Mouse (Mus musculus): ENCODE results near the gene Fbxo36. TPM values are rescaled to one million over a fixed set of nuclear protein-coding genes. Genes with fewer than 3 reads are reported as not detected.

Fbxo36 gene
- polyA plus RNA-seq, 1 experiment from 2014 or later: 9.4 TPM

DNA sequence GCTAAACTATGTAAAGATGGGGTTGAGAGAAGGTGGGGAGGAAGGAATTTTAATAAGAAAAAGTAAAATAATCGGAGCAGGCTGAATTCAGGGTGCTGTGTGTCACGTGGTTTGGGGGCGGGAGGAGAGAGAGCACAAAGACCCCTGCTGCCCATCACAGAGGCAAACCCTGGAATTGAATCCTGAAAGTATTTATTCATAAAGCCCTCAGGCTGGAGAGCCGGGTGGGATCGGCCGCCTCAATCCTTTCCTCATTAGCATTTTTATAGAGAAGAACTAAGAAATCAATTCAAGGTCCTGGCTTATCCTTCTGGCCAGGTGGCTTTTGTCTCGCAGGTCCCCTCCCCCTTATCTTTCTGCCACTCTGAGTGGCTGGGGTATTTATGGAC is 50.4 kb downstream of the Fbxo36 start:
- no peaks in the 10 kb centered on the region for H3K27me3 ChIP-seq (ENCODE audit: insufficient read depth, low read length)
- TF ChIP-seq CTCF (IDR thresholded peaks at IDR 0.05; ENCODE audit: low read depth): no peak
- no peak overlapping the region for H3K27ac ChIP-seq (ENCODE audit: low read depth)
- WGBS: 38% methylated on average over 7 of the region's 7 CpGs
- H3K4me2 ChIP-seq: no peak overlapping the region
- no peak overlapping the region for H3K9ac ChIP-seq
- DNase-seq: no peak
- no peaks in the 10 kb centered on the region for H3K9me3 ChIP-seq (ENCODE audit: low read depth, low read length)
- H3K4me1 ChIP-seq (ENCODE audit: insufficient read depth): no peaks in the 10 kb centered on the region
- H3K36me3 ChIP-seq (ENCODE audit: insufficient read depth): no peaks in the 10 kb centered on the region
- no peak for ATAC-seq (ENCODE audit: insufficient read depth)
- H3K4me3 ChIP-seq (ENCODE audit: low read depth, low read length): no peak overlapping the region

DNA sequence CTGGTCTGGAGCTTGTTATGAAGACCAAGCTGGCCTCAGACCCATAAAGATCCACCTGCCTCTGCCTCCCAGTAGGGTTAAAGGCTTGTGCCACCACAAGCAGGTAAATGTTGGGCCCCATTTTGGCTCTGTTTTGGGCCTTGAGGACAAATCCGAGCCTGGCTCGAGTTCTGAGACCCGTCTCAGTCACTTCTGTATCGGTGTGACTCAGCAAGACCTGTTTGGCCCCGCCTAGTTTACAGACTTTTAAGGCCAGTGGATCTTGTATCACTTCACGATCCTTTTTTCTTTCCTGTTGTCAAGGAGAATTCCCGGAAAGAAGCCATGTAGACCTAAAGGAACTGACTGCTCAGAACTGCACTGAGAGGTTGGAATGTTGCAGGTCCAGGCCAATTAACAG is 50.9 kb downstream of the Fbxo36 start:
- Histone ChIP-seq H3K27ac (ENCODE audit: low read depth) (no peak overlapping the region), H3K9me3 (ENCODE audit: low read depth, low read length) (no peaks in the 10 kb centered on the region), H3K27me3 (ENCODE audit: insufficient read depth, low read length) (no peaks in the 10 kb centered on the region), H3K4me1 (ENCODE audit: insufficient read depth) (no peaks in the 10 kb centered on the region), H3K36me3 (ENCODE audit: insufficient read depth) (no peaks in the 10 kb centered on the region), H3K9ac (no peak overlapping the region), H3K4me3 (ENCODE audit: low read depth, low read length) (no peak overlapping the region), H3K4me2 (no peak overlapping the region)
- no peak for TF ChIP-seq CTCF (IDR thresholded peaks at IDR 0.05; ENCODE audit: low read depth)
- no peak for DNase-seq
- ATAC-seq (ENCODE audit: insufficient read depth): no peak
- 75% methylated on average over 7 of the region's 7 CpGs for WGBS

DNA sequence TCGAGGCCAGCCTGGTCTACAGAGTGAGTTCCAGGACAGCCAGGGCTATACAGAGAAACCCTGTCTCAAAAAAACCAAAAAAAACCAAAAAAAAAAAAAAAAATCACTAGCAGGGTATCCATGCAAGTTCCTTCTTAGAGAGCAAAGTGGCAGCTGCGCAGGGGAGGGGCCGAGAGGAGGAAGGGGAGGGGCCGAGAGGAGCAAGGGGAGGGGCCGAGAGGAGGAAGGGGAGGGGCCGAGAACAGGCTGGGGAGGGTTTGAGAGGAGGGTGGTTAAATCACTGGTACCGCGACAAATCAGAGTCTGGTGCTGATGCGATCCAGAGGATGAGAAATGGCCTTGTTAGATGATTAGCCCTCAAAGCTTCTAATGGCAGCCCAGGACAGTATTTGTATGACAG is 52.1 kb downstream of the Fbxo36 start:
- Histone ChIP-seq H3K27me3 (ENCODE audit: insufficient read depth, low read length) (no peaks in the 10 kb centered on the region), H3K4me1 (ENCODE audit: insufficient read depth) (no peaks in the 10 kb centered on the region), H3K4me3 (ENCODE audit: low read depth, low read length) (no peak overlapping the region), H3K9me3 (ENCODE audit: low read depth, low read length) (no peaks in the 10 kb centered on the region), H3K27ac (ENCODE audit: low read depth) (no peak overlapping the region), H3K36me3 (ENCODE audit: insufficient read depth) (no peaks in the 10 kb centered on the region), H3K9ac (no peak overlapping the region), H3K4me2 (no peak overlapping the region)
- DNase-seq: no peak
- WGBS: 88% methylated on average over 9 of the region's 9 CpGs
- TF ChIP-seq CTCF (IDR thresholded peaks at IDR 0.05; ENCODE audit: low read depth): no peak
- ATAC-seq (ENCODE audit: insufficient read depth): no peak

DNA sequence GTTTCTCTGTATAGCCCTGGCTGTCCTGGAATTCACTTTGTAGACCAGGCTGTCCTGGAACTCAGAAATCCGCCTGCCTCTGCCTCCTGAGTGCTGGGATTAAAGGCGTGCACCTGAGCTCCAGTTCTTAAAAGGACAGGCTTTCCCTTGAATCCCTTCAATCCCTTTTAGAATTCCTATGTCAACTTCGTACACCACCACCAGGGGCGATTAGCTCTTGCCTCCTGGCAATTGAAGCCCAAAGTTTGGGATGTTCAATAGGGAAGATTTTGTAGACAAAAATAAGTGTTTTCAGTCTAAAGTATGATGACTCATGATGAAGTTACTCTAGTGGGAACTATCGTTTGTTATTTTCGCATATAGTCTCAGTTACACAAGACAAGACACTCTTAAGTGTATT is 57.7 kb downstream of the Fbxo36 start:
- DNase-seq: no peak
- WGBS: 84% methylated on average over 6 of the region's 6 CpGs

DNA sequence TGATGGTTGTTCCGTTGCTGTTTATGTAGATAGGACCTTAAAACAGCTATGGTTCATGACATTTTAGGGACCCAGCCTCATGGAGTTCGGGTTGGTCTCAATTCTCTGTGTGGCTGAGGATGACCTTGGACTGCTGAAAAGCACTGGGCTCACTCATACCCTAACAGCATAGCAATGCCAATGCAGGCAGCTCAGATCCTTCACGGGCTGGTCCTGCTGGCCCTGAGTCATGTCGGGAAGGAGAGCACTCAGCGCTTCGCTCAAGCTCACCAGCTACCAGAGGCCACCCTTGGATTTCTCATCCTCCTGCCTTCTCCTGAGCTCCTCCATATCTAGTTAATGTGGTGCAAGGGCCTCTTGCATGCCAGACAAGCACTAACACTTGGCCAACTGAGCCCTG is 59.5 kb downstream of the Fbxo36 start:
- H3K36me3 ChIP-seq (ENCODE audit: insufficient read depth): no peaks in the 10 kb centered on the region
- no peak overlapping the region for H3K9ac ChIP-seq
- H3K9me3 ChIP-seq (ENCODE audit: low read depth, low read length): no peaks in the 10 kb centered on the region
- H3K4me2 ChIP-seq: no peak overlapping the region
- no peak for TF ChIP-seq CTCF (IDR thresholded peaks at IDR 0.05; ENCODE audit: low read depth)
- ATAC-seq (ENCODE audit: insufficient read depth) (no peak), DNase-seq (no peak)
- H3K4me1 ChIP-seq (ENCODE audit: insufficient read depth): no peaks in the 10 kb centered on the region
- no peaks in the 10 kb centered on the region for H3K27me3 ChIP-seq (ENCODE audit: insufficient read depth, low read length)
- WGBS: 90% methylated on average over 6 of the region's 6 CpGs
- no peak overlapping the region for H3K27ac ChIP-seq (ENCODE audit: low read depth)
- H3K4me3 ChIP-seq (ENCODE audit: low read depth, low read length): no peak overlapping the region

More for the DNA sequence above, 57.7 kb downstream of the Fbxo36 start:
- Histone ChIP-seq H3K27ac (ENCODE audit: low read depth) (no peak overlapping the region), H3K36me3 (ENCODE audit: insufficient read depth) (no peaks in the 10 kb centered on the region), H3K9ac (no peak overlapping the region), H3K4me2 (no peak overlapping the region), H3K9me3 (ENCODE audit: low read depth, low read length) (no peaks in the 10 kb centered on the region), H3K4me3 (ENCODE audit: low read depth, low read length) (no peak overlapping the region), H3K27me3 (ENCODE audit: insufficient read depth, low read length) (no peaks in the 10 kb centered on the region), H3K4me1 (ENCODE audit: insufficient read depth) (no peaks in the 10 kb centered on the region)
- ATAC-seq (ENCODE audit: insufficient read depth): no peak
- TF ChIP-seq CTCF (IDR thresholded peaks at IDR 0.05; ENCODE audit: low read depth): no peak

DNA sequence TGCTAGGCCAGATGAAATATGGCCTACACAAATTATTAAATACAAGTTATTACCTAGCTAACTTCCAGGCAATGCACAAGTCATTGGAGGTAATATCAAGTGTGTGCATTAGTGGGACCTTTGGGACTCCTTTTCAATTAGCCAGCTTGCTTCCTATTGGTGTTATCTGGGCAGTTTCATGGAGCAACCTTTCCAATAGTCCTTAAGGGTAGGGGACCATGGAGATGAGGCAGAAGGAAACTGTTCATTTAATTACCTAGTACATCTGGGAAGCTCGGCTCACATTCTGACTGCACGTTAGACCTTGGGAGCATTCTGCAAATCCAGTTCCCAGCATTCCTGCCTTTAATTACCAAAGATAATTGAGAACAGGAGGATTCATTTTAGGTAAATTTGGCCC is 64.8 kb downstream of the Fbxo36 start:
- DNase-seq (no peak), ATAC-seq (ENCODE audit: insufficient read depth) (no peak)
- no peak for TF ChIP-seq CTCF (IDR thresholded peaks at IDR 0.05; ENCODE audit: low read depth)
- Histone ChIP-seq H3K4me1 (ENCODE audit: insufficient read depth) (no peaks in the 10 kb centered on the region), H3K9ac (no peak overlapping the region), H3K36me3 (ENCODE audit: insufficient read depth) (no peaks in the 10 kb centered on the region), H3K4me3 (ENCODE audit: low read depth, low read length) (no peak overlapping the region), H3K4me2 (no peak overlapping the region), H3K27ac (ENCODE audit: low read depth) (no peak overlapping the region), H3K9me3 (ENCODE audit: low read depth, low read length) (no peaks in the 10 kb centered on the region), H3K27me3 (ENCODE audit: insufficient read depth, low read length) (no peaks in the 10 kb centered on the region)
- WGBS: 92% methylated on average over 2 of the region's 2 CpGs

DNA sequence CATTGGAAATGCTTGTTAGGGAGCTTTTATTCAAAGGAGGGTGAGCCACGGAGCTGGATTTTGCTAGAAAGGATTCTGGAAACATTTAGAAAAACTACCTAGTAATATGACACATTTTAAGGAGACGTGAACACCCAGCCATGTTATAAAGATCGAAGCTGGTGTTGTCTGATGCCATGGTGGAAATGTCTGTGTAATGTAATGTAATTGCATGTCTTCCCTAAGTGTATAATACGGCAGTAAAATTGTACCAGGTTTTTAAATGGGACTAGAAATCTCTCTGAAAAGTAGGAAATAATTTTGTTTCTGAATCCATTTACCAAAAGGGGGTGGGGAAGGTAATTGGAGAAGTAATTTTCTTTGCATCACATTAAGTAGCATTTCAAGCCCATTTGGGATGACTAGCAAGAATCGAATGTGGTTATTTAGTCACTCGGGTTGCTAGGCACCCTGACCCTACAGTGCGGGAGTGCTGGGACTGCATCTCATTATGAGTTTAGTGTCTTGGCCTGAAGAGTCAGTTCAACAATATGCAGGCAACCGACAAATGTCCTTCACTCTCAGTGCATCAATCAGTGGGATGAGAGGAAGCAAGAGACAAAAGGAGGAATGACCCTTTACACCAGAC is 70.7 kb downstream of the Fbxo36 start:
- 78% methylated on average over 8 of the region's 8 CpGs for WGBS
- Histone ChIP-seq H3K9me3 (ENCODE audit: low read depth, low read length) (no peaks in the 10 kb centered on the region), H3K36me3 (ENCODE audit: insufficient read depth) (no peaks in the 10 kb centered on the region), H3K27me3 (ENCODE audit: insufficient read depth, low read length) (no peaks in the 10 kb centered on the region), H3K4me2 (no peak overlapping the region), H3K9ac (no peak overlapping the region), H3K4me1 (ENCODE audit: insufficient read depth) (no peaks in the 10 kb centered on the region), H3K27ac (ENCODE audit: low read depth) (no peak overlapping the region), H3K4me3 (ENCODE audit: low read depth, low read length) (no peak overlapping the region)
- DNase-seq (no peak), ATAC-seq (ENCODE audit: insufficient read depth) (no peak)
- no peak for TF ChIP-seq CTCF (IDR thresholded peaks at IDR 0.05; ENCODE audit: low read depth)

DNA sequence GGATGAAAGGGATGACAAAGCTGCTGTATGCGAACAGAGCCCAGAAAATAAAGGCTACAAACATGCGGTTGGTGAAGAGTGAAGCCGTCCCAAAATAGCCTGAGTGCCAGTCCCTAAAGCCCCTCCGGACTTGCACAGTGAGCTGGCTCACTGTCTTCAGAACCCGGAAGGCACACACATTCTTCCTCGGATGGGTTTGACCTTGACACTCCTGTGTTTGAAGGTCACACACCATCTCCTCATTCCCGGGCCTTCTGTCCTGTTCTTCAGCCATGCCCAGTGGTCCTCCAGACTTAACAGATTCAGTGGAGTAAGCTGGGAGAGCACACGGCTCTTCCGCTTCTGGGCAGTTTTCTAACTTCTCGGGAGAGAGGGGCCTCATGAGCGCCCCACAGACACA is 72.9 kb downstream of the Fbxo36 start:
- H3K27ac ChIP-seq (ENCODE audit: low read depth): no peak overlapping the region
- DNase-seq (no peak), ATAC-seq (ENCODE audit: insufficient read depth) (no peak)
- no peak for TF ChIP-seq CTCF (IDR thresholded peaks at IDR 0.05; ENCODE audit: low read depth)
- H3K27me3 ChIP-seq (ENCODE audit: insufficient read depth, low read length): no peaks in the 10 kb centered on the region
- WGBS: 91% methylated on average over 11 of the region's 11 CpGs
- H3K4me2 ChIP-seq: no peak overlapping the region
- no peaks in the 10 kb centered on the region for H3K36me3 ChIP-seq (ENCODE audit: insufficient read depth)
- H3K9ac ChIP-seq: no peak overlapping the region
- H3K4me1 ChIP-seq (ENCODE audit: insufficient read depth): no peaks in the 10 kb centered on the region
- no peaks in the 10 kb centered on the region for H3K9me3 ChIP-seq (ENCODE audit: low read depth, low read length)
- no peak overlapping the region for H3K4me3 ChIP-seq (ENCODE audit: low read depth, low read length)

Measured in lung, embryonic 14.5 days (tissue).